Mouse (Mus musculus) forebrain, embryonic 11.5 days (tissue): ENCODE results near the gene Agtpbp1. TPM values are rescaled to one million over a fixed set of nuclear protein-coding genes. Genes with fewer than 3 reads are reported as not detected.

Source experiments
- ATAC-seq: fragments of 200-750 bp; cut with Nextera tagmentation; replicated peaks from 2 replicates; pipeline ENCODE4 v1.8.0; 2017; ENCODE audit warnings: moderate TSS enrichment; ENCODE audit not compliant: low FRiP score
- DNase-seq: peaks from one replicate; pipeline ENCODE4 v3.0.0-alpha.2; 2017; ENCODE audit warnings: low spot score
- H3K27ac ChIP-seq: fragments of 300-500 bp; sonication (generic); 2 replicates; pipeline ENCODE4 v1.5.1; 2014; ENCODE audit warnings: low read depth, low read length
- H3K27me3 ChIP-seq: fragments of 300-500 bp; sonication (generic); 2 replicates; pipeline ENCODE4 v1.6.1; 2014; ENCODE audit warnings: mild to moderate bottlenecking, low read length, mixed read lengths; ENCODE audit not compliant: control insufficient read depth, insufficient read depth
- H3K36me3 ChIP-seq: fragments of 300-500 bp; sonication (generic); 2 replicates; pipeline ENCODE4 v1.6.1; 2014; ENCODE audit warnings: mild to moderate bottlenecking, low read length, moderate library complexity, mixed read lengths; ENCODE audit not compliant: control insufficient read depth, insufficient read depth
- H3K4me1 ChIP-seq: fragments of 300-500 bp; sonication (generic); replicated peaks from 2 replicates; pipeline ENCODE4 v1.6.1; 2014; ENCODE audit warnings: low read length, mixed read lengths; ENCODE audit not compliant: control insufficient read depth, insufficient read depth
- H3K4me2 ChIP-seq: fragments of 300-500 bp; sonication (generic); 2 replicates; pipeline ENCODE4 v1.6.1; 2014; ENCODE audit warnings: low read depth, mild to moderate bottlenecking, low read length, moderate library complexity, mixed read lengths; ENCODE audit not compliant: severe bottlenecking
- H3K4me3 ChIP-seq: fragments of 300-500 bp; sonication (generic); 2 replicates; pipeline ENCODE4 v1.5.1; 2014; ENCODE audit warnings: low read depth, low read length
- H3K9ac ChIP-seq: fragments of 300-500 bp; sonication (generic); 2 replicates; pipeline ENCODE4 v1.6.1; 2014; ENCODE audit warnings: low read length
- H3K9me3 ChIP-seq: fragments of 300-500 bp; sonication (generic); 2 replicates; pipeline ENCODE4 v1.6.1; 2016; ENCODE audit warnings: low read length, mixed read lengths; ENCODE audit not compliant: control insufficient read depth
- WGBS: fragments of 180-500 bp; shearing (Covaris S2); extraction: QIAGEN DNeasy Blood & Tissue Kit; methylation state at CpG from one replicate; pipeline ENCODE4 v1.1.7; 2014; 5-methylcytosine and 5-hydroxymethylcytosine counted together
- polyA plus RNA-seq: library from polyadenylated mRNA; unstranded; fragments of >200 nt; fragmentation: Nextera tagmentation; extraction: Ambion mirVana; gene quantifications from 2 replicates; pipeline ENCODE4 v1.2.1, GENCODE M21; 2014

The Agtpbp1 gene
- polyA plus RNA-seq, 1 experiment from 2014 or later: 21.0 TPM

- Histone ChIP-seq H3K4me3 (no peak overlapping the region), H3K4me1 (no peaks in the 10 kb centered on the region), H3K9me3 (no peaks in the 10 kb centered on the region), H3K27me3 (no peaks in the 10 kb centered on the region), H3K4me2 (no peak overlapping the region), H3K36me3 (no peaks in the 10 kb centered on the region), H3K27ac (no peak overlapping the region), H3K9ac (no peak overlapping the region)
- 84% methylated on average over 6 of the region's 6 CpGs for WGBS
- ATAC-seq (no peak), DNase-seq (no peak)
These were observed 49.3 kb downstream of the Agtpbp1 start for GRCm38 (mm10) chr13:59535746-59536145.

GRCm38 (mm10) chr13:59534301-59534700, 50.7 kb downstream of the Agtpbp1 start:
- Histone ChIP-seq H3K27ac (no peak overlapping the region), H3K4me3 (no peak overlapping the region), H3K4me2 (no peak overlapping the region), H3K9me3 (no peaks in the 10 kb centered on the region), H3K4me1 (no peaks in the 10 kb centered on the region), H3K9ac (no peak overlapping the region), H3K27me3 (no peaks in the 10 kb centered on the region), H3K36me3 (no peaks in the 10 kb centered on the region)
- DNase-seq (no peak), ATAC-seq (no peak)
- WGBS: 85% methylated on average over 4 of the region's 4 CpGs

- no peak for DNase-seq
- H3K27ac ChIP-seq: no peak overlapping the region
- H3K9ac ChIP-seq: no peak overlapping the region
- no peak for ATAC-seq
- H3K4me2 ChIP-seq: no peak overlapping the region
- no peaks in the 10 kb centered on the region for H3K36me3 ChIP-seq
- 84% methylated on average over 6 of the region's 6 CpGs for WGBS
- H3K4me1 ChIP-seq: no peaks in the 10 kb centered on the region
- no peaks in the 10 kb centered on the region for H3K9me3 ChIP-seq
- no peaks in the 10 kb centered on the region for H3K27me3 ChIP-seq
- no peak overlapping the region for H3K4me3 ChIP-seq
These were observed 51.7 kb downstream of the Agtpbp1 start for GRCm38 (mm10) chr13:59533331-59533730.

GRCm38 (mm10) chr13:59531203-59531602, 53.8 kb downstream of the Agtpbp1 start:
- no peaks in the 10 kb centered on the region for H3K9me3 ChIP-seq
- ATAC-seq: no peak
- H3K27me3 ChIP-seq: no peaks in the 10 kb centered on the region
- no peak overlapping the region for H3K27ac ChIP-seq
- H3K9ac ChIP-seq: no peak overlapping the region
- H3K4me2 ChIP-seq: no peak overlapping the region
- WGBS: 66% methylated on average over 2 of the region's 2 CpGs
- no peak for DNase-seq
- no peaks in the 10 kb centered on the region for H3K4me1 ChIP-seq
- H3K4me3 ChIP-seq: no peak overlapping the region
- no peaks in the 10 kb centered on the region for H3K36me3 ChIP-seq

GRCm38 (mm10) chr13:59530491-59530890, 54.5 kb downstream of the Agtpbp1 start:
- no peak for ATAC-seq
- Histone ChIP-seq H3K27ac (no peak overlapping the region), H3K27me3 (no peaks in the 10 kb centered on the region), H3K4me3 (no peak overlapping the region), H3K4me2 (no peak overlapping the region), H3K4me1 (no peaks in the 10 kb centered on the region), H3K9me3 (no peaks in the 10 kb centered on the region), H3K9ac (no peak overlapping the region), H3K36me3 (no peaks in the 10 kb centered on the region)
- DNase-seq: no peak
- WGBS: 92% methylated on average over 8 of the region's 8 CpGs

GRCm38 (mm10) chr13:59521271-59522064, 63.6 kb downstream of the Agtpbp1 start:
- H3K4me1 ChIP-seq: no peaks in the 10 kb centered on the region
- no peak for DNase-seq
- no peak overlapping the region for H3K9ac ChIP-seq
- ATAC-seq: no peak
- no peaks in the 10 kb centered on the region for H3K27me3 ChIP-seq
- H3K4me3 ChIP-seq: no peak overlapping the region
- H3K4me2 ChIP-seq: no peak overlapping the region
- no peaks in the 10 kb centered on the region for H3K36me3 ChIP-seq
- 84% methylated on average over 11 of the region's 11 CpGs for WGBS
- no peak overlapping the region for H3K27ac ChIP-seq
- H3K9me3 ChIP-seq: no peaks in the 10 kb centered on the region

- Histone ChIP-seq H3K4me1 (no peaks in the 10 kb centered on the region), H3K27me3 (no peaks in the 10 kb centered on the region), H3K9ac (no peak overlapping the region), H3K9me3 (no peaks in the 10 kb centered on the region), H3K4me3 (no peak overlapping the region), H3K4me2 (no peak overlapping the region), H3K27ac (no peak overlapping the region), H3K36me3 (no peaks in the 10 kb centered on the region)
- no peak for DNase-seq
- WGBS: 89% methylated on average over 2 of the region's 2 CpGs
- ATAC-seq: no peak
These were observed 64.2 kb downstream of the Agtpbp1 start for GRCm38 (mm10) chr13:59520834-59521233.

- Histone ChIP-seq H3K9ac (no peak overlapping the region), H3K9me3 (no peaks in the 10 kb centered on the region), H3K36me3 (no peaks in the 10 kb centered on the region), H3K4me3 (no peak overlapping the region), H3K4me2 (no peak overlapping the region), H3K27me3 (no peaks in the 10 kb centered on the region), H3K27ac (no peak overlapping the region), H3K4me1 (no peaks in the 10 kb centered on the region)
- WGBS: 93% methylated on average over 6 of the region's 6 CpGs
- no peak for DNase-seq
- no peak for ATAC-seq
These were observed 65.5 kb downstream of the Agtpbp1 start for GRCm38 (mm10) chr13:59519479-59519878.

- H3K4me2 ChIP-seq: no peak overlapping the region
- DNase-seq (no peak), ATAC-seq (no peak)
- H3K4me3 ChIP-seq: no peak overlapping the region
- H3K27ac ChIP-seq: no peak overlapping the region
- WGBS: 76% methylated on average over 4 of the region's 4 CpGs
- H3K27me3 ChIP-seq: no peaks in the 10 kb centered on the region
- no peaks in the 10 kb centered on the region for H3K4me1 ChIP-seq
- H3K9me3 ChIP-seq: no peaks in the 10 kb centered on the region
- no peaks in the 10 kb centered on the region for H3K36me3 ChIP-seq
- H3K9ac ChIP-seq: no peak overlapping the region
These were observed 67.0 kb downstream of the Agtpbp1 start for GRCm38 (mm10) chr13:59518016-59518415.
